Mouse (Mus musculus) layer of hippocampus, postnatal 25 days (tissue): ENCODE results near the gene Tsen2. TPM values are rescaled to one million over a fixed set of nuclear protein-coding genes. Genes with fewer than 3 reads are reported as not detected.
A peak's percentile ranks its signal among the peaks of the same experiment; 100 is the strongest.

ENCODE experiments used
- DNase-seq, 2 experiments: peaks; one replicate each; pipeline ENCODE4 v3.0.0; 2022; ENCODE audit warnings: mixed read lengths in 2 of 2, low spot score in 1 of 2; ENCODE audit errors: extremely low spot score in 1 of 2
- total RNA-seq, 2 experiments: library from RNA; stranded (reverse); gene quantifications; 2 replicates each; pipeline ENCODE4 v1.2.3; 2021

Gene Tsen2
- total RNA-seq, result 10 to 100 TPM; 24.8 to 25.5 TPM

GRCm38 (mm10) chr6:115544442-115544970 is at the start of gene Tsen2:
Gene Tsen2, plus strand, starts transcription at chr6:115544664.
- peak; percentile 93 to 94 for DNase-seq

- peak in 1 of 2 experiments; percentile 19 for DNase-seq
These were observed 44.9 kb upstream of the Tsen2 start for GRCm38 (mm10) chr6:115499540-115499939.

GRCm38 (mm10) chr6:115500234-115500633 is 44.2 kb upstream of the Tsen2 start:
- no peak for DNase-seq

- DNase-seq, result no peak
These were observed 43.3 kb upstream of the Tsen2 start for GRCm38 (mm10) chr6:115501131-115501530.

- no peak for DNase-seq
These were observed 41.4 kb upstream of the Tsen2 start for GRCm38 (mm10) chr6:115503038-115503437.

GRCm38 (mm10) chr6:115503549-115504159 is 40.8 kb upstream of the Tsen2 start:
- no peak for DNase-seq

GRCm38 (mm10) chr6:115504160-115504558 is 40.3 kb upstream of the Tsen2 start:
- no peak for DNase-seq

- no peak for DNase-seq
These were observed 39.5 kb upstream of the Tsen2 start for GRCm38 (mm10) chr6:115504915-115505314.

GRCm38 (mm10) chr6:115506425-115506824 is 38.0 kb upstream of the Tsen2 start:
- no peak for DNase-seq

- no peak for DNase-seq
These were observed 33.0 kb upstream of the Tsen2 start for GRCm38 (mm10) chr6:115511447-115511846.

- DNase-seq, result no peak
These were observed 31.3 kb upstream of the Tsen2 start for GRCm38 (mm10) chr6:115513207-115513606.

GRCm38 (mm10) chr6:115517904-115518303 is 26.6 kb upstream of the Tsen2 start:
- peak in 1 of 2 experiments; percentile 35 for DNase-seq

- no peak for DNase-seq
These were observed 26.1 kb upstream of the Tsen2 start for GRCm38 (mm10) chr6:115518352-115518751.

GRCm38 (mm10) chr6:115519275-115519699 is 25.2 kb upstream of the Tsen2 start:
- no peak for DNase-seq

GRCm38 (mm10) chr6:115521923-115522322 is 22.5 kb upstream of the Tsen2 start:
- no peak for DNase-seq

GRCm38 (mm10) chr6:115522691-115523146 is 21.7 kb upstream of the Tsen2 start:
- no peak for DNase-seq

GRCm38 (mm10) chr6:115523201-115523600 is 21.3 kb upstream of the Tsen2 start:
- DNase-seq, result no peak

GRCm38 (mm10) chr6:115524449-115524990 is 19.9 kb upstream of the Tsen2 start:
- no peak for DNase-seq

GRCm38 (mm10) chr6:115527418-115527817 is 17.0 kb upstream of the Tsen2 start:
- DNase-seq, result no peak

- DNase-seq, result no peak
These were observed 16.1 kb upstream of the Tsen2 start for GRCm38 (mm10) chr6:115528372-115528771.

GRCm38 (mm10) chr6:115534617-115535016 is 9.8 kb upstream of the Tsen2 start:
- DNase-seq, result no peak

GRCm38 (mm10) chr6:115536169-115536568 is 8.3 kb upstream of the Tsen2 start:
- no peak for DNase-seq
